Mouse (Mus musculus) small intestine, adult 10 weeks (tissue): ENCODE results near the gene Met. TPM values are rescaled to one million over a fixed set of nuclear protein-coding genes. Genes with fewer than 3 reads are reported as not detected.

Experiments used
- polyA plus RNA-seq: library from polyadenylated mRNA; stranded (reverse); fragments of 350-450 nt; fragmentation: Illumina TruSeq; extraction: RNeasy Lipid Tissue Mini Kit (QIAGEN cat#74804); gene quantifications from one replicate; pipeline ENCODE4 v1.2.3, GENCODE M21; 2014; ENCODE audit warnings: low replicate concordance

Met gene
- 36.9 TPM for polyA plus RNA-seq

GRCm38 (mm10) chr6:17463434-17464280 lies at the start of gene Met:
Met (plus strand) TSS chr6:17463800.

Other genes starting within 250 kb of the Met start
- gene Cav2, start 182.6 kb upstream of the Met start, polyA plus RNA-seq, result 30.6 TPM
- 94.7 TPM for gene Cav1, start 157.5 kb upstream of the Met start, polyA plus RNA-seq
- gene Capza2, start 172.4 kb downstream of the Met start, polyA plus RNA-seq, result 847 TPM
- gene St7, start 229.1 kb downstream of the Met start, polyA plus RNA-seq, result 6.0 TPM